Mouse (Mus musculus): ENCODE measurements around the gene Chn1. TPM values are rescaled to one million over a fixed set of nuclear protein-coding genes. Genes with fewer than 3 reads are reported as not detected.

Gene Chn1
- total and polyA plus RNA-seq, 3 experiments, result 5.0 to 14.1 TPM; not detected in 1

DNA sequence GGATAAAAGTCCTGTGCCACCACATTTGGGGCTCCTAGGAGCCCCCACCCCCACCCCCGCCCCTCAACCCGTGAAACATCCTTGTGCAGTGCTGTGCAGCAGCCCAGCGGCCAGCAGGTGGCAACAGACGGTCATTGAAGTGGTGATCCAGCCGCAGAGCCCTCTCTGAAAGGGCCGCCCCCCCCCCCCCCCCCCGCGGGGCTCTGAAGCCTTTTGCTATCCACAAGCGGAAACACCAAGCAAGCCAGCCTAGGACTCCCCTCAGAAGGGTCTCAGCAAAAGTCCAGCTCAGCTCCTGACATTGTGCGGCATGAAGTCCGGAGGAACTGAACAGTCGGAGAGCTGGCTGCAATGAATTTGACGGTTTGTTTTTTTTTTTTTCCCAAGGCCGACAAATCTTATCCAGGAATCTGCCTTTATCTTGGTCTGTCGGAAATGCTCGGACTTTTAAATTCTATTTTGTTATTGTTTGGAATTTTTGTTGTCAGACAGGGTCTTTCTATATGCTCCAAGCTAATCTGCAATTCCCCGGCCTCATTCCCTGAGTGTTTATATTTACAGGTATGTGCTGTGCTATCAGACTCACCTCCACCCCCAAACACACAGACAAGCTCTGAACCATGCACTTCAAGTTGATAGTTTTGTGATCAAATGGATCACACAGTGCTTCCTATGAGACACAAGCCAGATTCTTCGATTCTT lies 190.3 kb downstream of the Chn1 start (continued):
- TF ChIP-seq USF1 (IDR thresholded peaks at IDR 0.05; ENCODE audit: low read depth, low read length) (no peak), ZC3H11A (IDR thresholded peaks at IDR 0.05; ENCODE audit: low read depth, low read length) (peak; percentile 73), UBTF (IDR thresholded peaks at IDR 0.05; ENCODE audit: borderline replicate concordance, insufficient read depth, low read depth, low read length) (no peak), USF2 (IDR thresholded peaks at IDR 0.05; ENCODE audit: borderline replicate concordance in 1 of 2, insufficient read depth in 1 of 2, low read depth in 1 of 2, low read length in 2 of 2) (no peak), MEF2A (IDR thresholded peaks at IDR 0.05; ENCODE audit: extremely low read depth, insufficient replicate concordance, low read depth, low read length, poor library complexity, severe bottlenecking) (no peak), MYC (IDR thresholded peaks at IDR 0.05; ENCODE audit: low read depth, low read length) (no peak)

DNA sequence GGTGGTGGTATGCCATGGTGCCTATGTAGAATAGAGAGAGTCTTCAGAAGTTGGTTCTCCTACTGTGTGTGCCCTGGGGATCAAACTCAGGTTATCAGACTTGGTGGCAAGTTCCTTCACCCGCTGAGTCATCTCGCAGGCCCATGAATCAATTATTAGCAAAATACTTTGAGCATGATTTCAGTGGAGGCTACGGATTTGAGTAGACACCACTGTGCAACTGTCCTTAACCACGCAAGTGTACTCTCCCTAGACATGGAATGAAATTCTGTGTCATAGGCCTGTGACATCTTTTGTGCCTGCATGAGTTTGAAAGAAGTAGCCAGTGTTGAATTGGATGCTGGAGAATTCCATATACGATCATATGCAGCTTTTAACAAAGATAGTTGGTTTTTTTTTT lies 194.4 kb downstream of the Chn1 start:
- Histone ChIP-seq H3K4me3 (ENCODE audit: control insufficient read depth in 1 of 2, insufficient read depth in 1 of 2, low read depth in 2 of 2, low read length in 2 of 2) (no peak overlapping the region), H3K9me3 (replicated peaks; ENCODE audit: insufficient read depth, low read length) (no peaks in the 10 kb centered on the region), H3K27me3 (ENCODE audit: control insufficient read depth in 1 of 2, insufficient read depth in 2 of 2, low read length in 2 of 2) (peaks cover 0 to 10% of the 10 kb centered on the region in 2 experiments; a peak in 3 of 4 replicates), H3K4me1 (ENCODE audit: control insufficient read depth in 1 of 2, insufficient read depth in 2 of 2, low read length in 2 of 2) (peaks cover 0 to 16% of the 10 kb centered on the region in 2 experiments; a peak in 2 of 4 replicates), H3K9ac (ENCODE audit: control insufficient read depth, low read depth, low read length, poor library complexity, severe bottlenecking) (no peak overlapping the region), H3K36me3 (ENCODE audit: control insufficient read depth in 1 of 2, insufficient read depth in 2 of 2, low read length in 2 of 2) (peaks cover 0 to 9% of the 10 kb centered on the region in 2 experiments; a peak in 2 of 4 replicates), H3K27ac (ENCODE audit: control insufficient read depth, low read depth, low read length) (no peak overlapping the region), H3K79me2 (ENCODE audit: control insufficient read depth, insufficient read depth, low read length, poor library complexity) (no peaks in the 10 kb centered on the region)
- TF ChIP-seq NRF1 (IDR thresholded peaks at IDR 0.05; ENCODE audit: insufficient read depth, low read depth, low read length, poor library complexity, severe bottlenecking) (no peak), USF2 (IDR thresholded peaks at IDR 0.05; ENCODE audit: borderline replicate concordance in 1 of 2, insufficient read depth in 1 of 2, low read depth in 1 of 2, low read length in 2 of 2) (no peak), CHD2 (IDR thresholded peaks at IDR 0.05; ENCODE audit: low read length) (no peak), ETS1 (IDR thresholded peaks at IDR 0.05; ENCODE audit: low read depth, low read length) (no peak), MEF2A (IDR thresholded peaks at IDR 0.05; ENCODE audit: extremely low read depth, insufficient replicate concordance, low read depth, low read length, poor library complexity, severe bottlenecking) (no peak), RCOR1 (IDR thresholded peaks at IDR 0.05; ENCODE audit: low read depth, low read length) (no peak), ZKSCAN1 (IDR thresholded peaks at IDR 0.05; ENCODE audit: low read depth, low read length) (no peak), SMC3 (IDR thresholded peaks at IDR 0.05; ENCODE audit: low read depth, low read length) (no peak), MYB (IDR thresholded peaks at IDR 0.05; ENCODE audit: low read depth, low read length) (no peak)
- DNase-seq (ENCODE audit: low read depth, low spot score), result no peak

DNA sequence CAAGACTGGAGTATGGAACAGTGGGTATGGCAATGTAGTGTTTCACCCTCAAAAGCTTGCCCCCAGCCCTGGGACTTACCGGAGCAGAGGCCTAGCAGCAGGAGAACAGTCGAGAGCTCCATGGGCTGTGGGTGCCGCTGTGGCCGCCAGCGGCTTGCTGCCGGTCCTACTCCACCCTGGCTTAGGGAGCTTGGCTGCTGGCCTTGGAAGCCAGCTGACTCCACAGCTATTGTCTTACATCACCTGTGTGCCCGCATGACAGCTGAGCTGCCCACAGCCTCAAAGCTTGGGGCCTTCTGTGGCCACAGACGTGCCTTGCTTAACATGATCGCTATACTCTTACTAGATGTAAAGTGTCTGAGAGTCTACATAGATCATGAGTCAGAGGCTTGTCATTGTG lies 195.0 kb downstream of the Chn1 start, which contains the start of gene Chrna1:
TSS of gene Chrna1 (minus strand) at position 173 of the 400 bp plus-strand sequence.
- peaks cover 0 to 13% of the 10 kb centered on the region in 2 experiments; a peak in 2 of 4 replicates for H3K4me1 ChIP-seq (ENCODE audit: control insufficient read depth in 1 of 2, insufficient read depth in 2 of 2, low read length in 2 of 2)
- no peaks in the 10 kb centered on the region for H3K79me2 ChIP-seq (ENCODE audit: control insufficient read depth, insufficient read depth, low read length, poor library complexity)
- no peaks in the 10 kb centered on the region for H3K9me3 ChIP-seq (replicated peaks; ENCODE audit: insufficient read depth, low read length)
- peaks cover 0 to 9% of the 10 kb centered on the region in 2 experiments; a peak in 2 of 4 replicates for H3K36me3 ChIP-seq (ENCODE audit: control insufficient read depth in 1 of 2, insufficient read depth in 2 of 2, low read length in 2 of 2)
- H3K27ac ChIP-seq (ENCODE audit: control insufficient read depth, low read depth, low read length), result no peak within 1 kb of the TSS
- H3K27me3 ChIP-seq (ENCODE audit: control insufficient read depth in 1 of 2, insufficient read depth in 2 of 2, low read length in 2 of 2), result peaks cover 0 to 10% of the 10 kb centered on the region in 2 experiments; a peak in 3 of 4 replicates
- DNase-seq (ENCODE audit: low read depth, low spot score), result no peak
- TF ChIP-seq MYC (IDR thresholded peaks at IDR 0.05; ENCODE audit: low read depth, low read length) (no peak), ETS1 (IDR thresholded peaks at IDR 0.05; ENCODE audit: low read depth, low read length) (no peak), ZKSCAN1 (IDR thresholded peaks at IDR 0.05; ENCODE audit: low read depth, low read length) (no peak), MXI1 (IDR thresholded peaks at IDR 0.05; ENCODE audit: low read depth, low read length) (no peak), EP300 (IDR thresholded peaks at IDR 0.05; ENCODE audit: low read depth in 1 of 2, low read length in 2 of 2) (no peak), TAL1 (IDR thresholded peaks at IDR 0.05; ENCODE audit: low read length) (no peak), ELF1 (IDR thresholded peaks at IDR 0.05; ENCODE audit: low read depth, low read length) (no peak), BHLHE40 (IDR thresholded peaks at IDR 0.05; ENCODE audit: borderline replicate concordance, low read depth, low read length) (no peak), TCF12 (IDR thresholded peaks at IDR 0.05; ENCODE audit: low read depth, low read length) (no peak), KAT2A (conservative IDR thresholded peaks at IDR 0.05; ENCODE audit: low read depth, low read length) (no peak), MAFK (IDR thresholded peaks at IDR 0.05; ENCODE audit: borderline replicate concordance, low read depth, low read length) (no peak), NELFE (IDR thresholded peaks at IDR 0.05; ENCODE audit: low read depth, low read length) (no peak), SMC3 (IDR thresholded peaks at IDR 0.05; ENCODE audit: low read depth, low read length) (no peak), SIN3A (IDR thresholded peaks at IDR 0.05; ENCODE audit: low read length) (no peak), POLR2AphosphoS5 (IDR thresholded peaks at IDR 0.05; ENCODE audit: borderline replicate concordance, low read depth, low read length) (no peak), CHD1 (IDR thresholded peaks at IDR 0.05; ENCODE audit: low read depth, low read length) (no peak)
- H3K4me3 ChIP-seq (ENCODE audit: control insufficient read depth in 1 of 2, insufficient read depth in 1 of 2, low read depth in 2 of 2, low read length in 2 of 2), result no peak within 1 kb of the TSS
- H3K9ac ChIP-seq (ENCODE audit: control insufficient read depth, low read depth, low read length, poor library complexity, severe bottlenecking), result no peak within 1 kb of the TSS

Measured in MEL (cell line).